Mouse (Mus musculus): ENCODE data around the gene Usp19. TPM values are rescaled to one million over a fixed set of nuclear protein-coding genes. Genes with fewer than 3 reads are reported as not detected.
A peak's percentile ranks its signal among the peaks of the same experiment; 100 is the strongest.

Usp19 gene
- polyA plus RNA-seq, 1 experiment = 10.7 TPM

- H3K36me3 ChIP-seq (ENCODE audit: control insufficient read depth) = peaks cover 48% of the 10 kb centered on the region
- no peak for TF ChIP-seq TAL1 (IDR thresholded peaks at IDR 0.05; ENCODE audit: low read length)
- no peak for TF ChIP-seq GATA1 (IDR thresholded peaks at IDR 0.05; ENCODE audit: low read length)
- H3K4me1 ChIP-seq (ENCODE audit: control insufficient read depth) = peaks cover 27% of the 10 kb centered on the region
- no peaks in the 10 kb centered on the region for H3K27me3 ChIP-seq (ENCODE audit: control insufficient read depth)
- peak overlapping the region; percentile 78 for H3K4me3 ChIP-seq (replicated peaks)
- no peaks in the 10 kb centered on the region for H3K9me3 ChIP-seq (ENCODE audit: control insufficient read depth, low read length)
These were observed 16.5 kb downstream of the Usp19 start for GRCm38 (mm10) chr9:108506901-108507300.

GRCm38 (mm10) chr9:108507619-108508434 lies 17.4 kb downstream of the Usp19 start, which contains the start of gene Qars:
Gene Qars (plus strand): TSS chr9:108507706.
- TF ChIP-seq GATA1 (IDR thresholded peaks at IDR 0.05; ENCODE audit: low read length) (no peak), TAL1 (IDR thresholded peaks at IDR 0.05; ENCODE audit: low read length) (no peak)
- Histone ChIP-seq H3K9me3 (ENCODE audit: control insufficient read depth, low read length) (no peaks in the 10 kb centered on the region), H3K27me3 (ENCODE audit: control insufficient read depth) (no peaks in the 10 kb centered on the region), H3K36me3 (ENCODE audit: control insufficient read depth) (peaks cover 49% of the 10 kb centered on the region), H3K4me1 (ENCODE audit: control insufficient read depth) (peaks cover 29% of the 10 kb centered on the region), H3K4me3 (replicated peaks) (peak within 1 kb of the TSS; percentile 78)

- Histone ChIP-seq H3K9me3 (ENCODE audit: control insufficient read depth, low read length) (no peaks in the 10 kb centered on the region), H3K4me3 (replicated peaks) (peak overlapping the region; percentile 78), H3K27me3 (ENCODE audit: control insufficient read depth) (no peaks in the 10 kb centered on the region), H3K36me3 (ENCODE audit: control insufficient read depth) (peaks cover 49% of the 10 kb centered on the region), H3K4me1 (ENCODE audit: control insufficient read depth) (peaks cover 36% of the 10 kb centered on the region)
- no peak for TF ChIP-seq TAL1 (IDR thresholded peaks at IDR 0.05; ENCODE audit: low read length)
- TF ChIP-seq GATA1 (IDR thresholded peaks at IDR 0.05; ENCODE audit: low read length) = no peak
These were observed 18.4 kb downstream of the Usp19 start for GRCm38 (mm10) chr9:108508776-108509175.

- H3K9me3 ChIP-seq (ENCODE audit: control insufficient read depth, low read length) = no peaks in the 10 kb centered on the region
- H3K4me1 ChIP-seq (ENCODE audit: control insufficient read depth) = peaks cover 55% of the 10 kb centered on the region
- H3K4me3 ChIP-seq (replicated peaks) = peak within 1 kb of the TSS; percentile 99
- peaks cover 71% of the 10 kb centered on the region for H3K36me3 ChIP-seq (ENCODE audit: control insufficient read depth)
- no peak for TF ChIP-seq GATA1 (IDR thresholded peaks at IDR 0.05; ENCODE audit: low read length)
- no peak for TF ChIP-seq TAL1 (IDR thresholded peaks at IDR 0.05; ENCODE audit: low read length)
- H3K27me3 ChIP-seq (ENCODE audit: control insufficient read depth) = no peaks in the 10 kb centered on the region
These were observed 26.2 kb downstream of the Usp19 start, which contains the start of gene Qrich1 for GRCm38 (mm10) chr9:108516380-108517251. Gene Qrich1 (plus strand): TSS chr9:108516806.

GRCm38 (mm10) chr9:108517253-108517930 lies 27.0 kb downstream of the Usp19 start:
- Histone ChIP-seq H3K4me3 (replicated peaks) (peak overlapping the region; percentile 99), H3K27me3 (ENCODE audit: control insufficient read depth) (no peaks in the 10 kb centered on the region), H3K9me3 (ENCODE audit: control insufficient read depth, low read length) (no peaks in the 10 kb centered on the region), H3K36me3 (ENCODE audit: control insufficient read depth) (peaks cover 70% of the 10 kb centered on the region), H3K4me1 (ENCODE audit: control insufficient read depth) (peaks cover 60% of the 10 kb centered on the region)
- no peak for TF ChIP-seq TAL1 (IDR thresholded peaks at IDR 0.05; ENCODE audit: low read length)
- TF ChIP-seq GATA1 (IDR thresholded peaks at IDR 0.05; ENCODE audit: low read length) = no peak

- no peak for TF ChIP-seq GATA1 (IDR thresholded peaks at IDR 0.05; ENCODE audit: low read length)
- TF ChIP-seq TAL1 (IDR thresholded peaks at IDR 0.05; ENCODE audit: low read length) = no peak
- H3K4me1 ChIP-seq (ENCODE audit: control insufficient read depth) = peaks cover 57% of the 10 kb centered on the region
- H3K9me3 ChIP-seq (ENCODE audit: control insufficient read depth, low read length) = no peaks in the 10 kb centered on the region
- H3K4me3 ChIP-seq (replicated peaks) = peak overlapping the region; percentile 99
- H3K36me3 ChIP-seq (ENCODE audit: control insufficient read depth) = peaks cover 68% of the 10 kb centered on the region
- no peaks in the 10 kb centered on the region for H3K27me3 ChIP-seq (ENCODE audit: control insufficient read depth)
These were observed 27.5 kb downstream of the Usp19 start for GRCm38 (mm10) chr9:108517931-108518332.

GRCm38 (mm10) chr9:108521604-108522003 lies 31.2 kb downstream of the Usp19 start:
- peaks cover 67% of the 10 kb centered on the region for H3K36me3 ChIP-seq (ENCODE audit: control insufficient read depth)
- no peaks in the 10 kb centered on the region for H3K9me3 ChIP-seq (ENCODE audit: control insufficient read depth, low read length)

GRCm38 (mm10) chr9:108523341-108523740 lies 32.9 kb downstream of the Usp19 start:
- H3K9me3 ChIP-seq (ENCODE audit: control insufficient read depth, low read length) = no peaks in the 10 kb centered on the region
- peaks cover 32% of the 10 kb centered on the region for H3K4me1 ChIP-seq (ENCODE audit: control insufficient read depth)
- TF ChIP-seq TAL1 (IDR thresholded peaks at IDR 0.05; ENCODE audit: low read length) = no peak
- no peak for TF ChIP-seq GATA1 (IDR thresholded peaks at IDR 0.05; ENCODE audit: low read length)
- no peak overlapping the region for H3K4me3 ChIP-seq (replicated peaks)
- no peaks in the 10 kb centered on the region for H3K27me3 ChIP-seq (ENCODE audit: control insufficient read depth)
- peaks cover 83% of the 10 kb centered on the region for H3K36me3 ChIP-seq (ENCODE audit: control insufficient read depth)

More at GRCm38 (mm10) chr9:108521604-108522003, 31.2 kb downstream of the Usp19 start:
- TF ChIP-seq TAL1 (IDR thresholded peaks at IDR 0.05; ENCODE audit: low read length) (no peak), GATA1 (IDR thresholded peaks at IDR 0.05; ENCODE audit: low read length) (no peak)
- Histone ChIP-seq H3K4me3 (replicated peaks) (no peak overlapping the region), H3K27me3 (ENCODE audit: control insufficient read depth) (no peaks in the 10 kb centered on the region), H3K4me1 (ENCODE audit: control insufficient read depth) (peaks cover 37% of the 10 kb centered on the region)

Measured in erythroblast, embryonic 14.5 days (primary cell).